Mouse (Mus musculus) heart, embryonic 16.5 days (tissue): ENCODE measurements around the gene Lmod2. TPM values are rescaled to one million over a fixed set of nuclear protein-coding genes. Genes with fewer than 3 reads are reported as not detected.

Experiments
- ATAC-seq: fragments of 200-750 bp; cut with Nextera tagmentation; replicated peaks from 2 replicates; pipeline ENCODE4 v1.8.0; 2017; ENCODE audit warnings: moderate number of reproducible peaks; ENCODE audit not compliant: insufficient read depth, low FRiP score; ENCODE audit errors: extremely low read depth
- H3K27ac ChIP-seq: fragments of 300-500 bp; sonication (generic); 2 replicates; pipeline ENCODE4 v1.5.1; 2014; ENCODE audit warnings: mild to moderate bottlenecking, low read length, control low read depth, moderate library complexity
- H3K27me3 ChIP-seq: fragments of 300-500 bp; sonication (generic); 2 replicates; pipeline ENCODE4 v1.6.1; 2014; ENCODE audit warnings: low read length, mixed read lengths; ENCODE audit not compliant: control insufficient read depth, insufficient read depth
- H3K36me3 ChIP-seq: fragments of 300-500 bp; sonication (generic); 2 replicates; pipeline ENCODE4 v1.6.1; 2014; ENCODE audit not compliant: control insufficient read depth, insufficient read depth
- H3K4me1 ChIP-seq: fragments of 300-500 bp; sonication (generic); 2 replicates; pipeline ENCODE4 v1.6.1; 2014; ENCODE audit warnings: low read length, mixed read lengths; ENCODE audit not compliant: control insufficient read depth, insufficient read depth
- H3K4me2 ChIP-seq: fragments of 300-500 bp; sonication (generic); 2 replicates; pipeline ENCODE4 v1.6.1; 2014; ENCODE audit warnings: low read depth, mild to moderate bottlenecking, control low read depth, low read length
- H3K4me3 ChIP-seq: fragments of 300-500 bp; sonication (generic); 2 replicates; pipeline ENCODE4 v1.5.1; 2014; ENCODE audit warnings: mild to moderate bottlenecking, control low read depth, low read length
- H3K9ac ChIP-seq: fragments of 300-500 bp; sonication (generic); 2 replicates; pipeline ENCODE4 v1.6.1; 2014; ENCODE audit warnings: low read length, control low read depth
- H3K9me3 ChIP-seq: fragments of 300-500 bp; sonication (generic); replicated peaks from 2 replicates; pipeline ENCODE4 v1.6.1; 2016; ENCODE audit warnings: low read length; ENCODE audit not compliant: control insufficient read depth
- WGBS: fragments of 180-500 bp; shearing (Covaris S2); extraction: QIAGEN DNeasy Blood & Tissue Kit; methylation state at CpG from one replicate; pipeline ENCODE4 v1.1.7; 2014; 5-methylcytosine and 5-hydroxymethylcytosine counted together
- polyA plus RNA-seq: library from polyadenylated mRNA; unstranded; fragments of >200 nt; fragmentation: Nextera tagmentation; extraction: Ambion mirVana; gene quantifications from 2 replicates; pipeline ENCODE4 v1.2.1, GENCODE M21; 2015

Lmod2 gene
- polyA plus RNA-seq, 1 experiment from 2014 or later = 52.6 TPM

GRCm38 (mm10) chr6:24616746-24617145 is 19.2 kb downstream of the Lmod2 start:
- Histone ChIP-seq H3K9ac (no peak overlapping the region), H3K27me3 (no peaks in the 10 kb centered on the region), H3K9me3 (no peaks in the 10 kb centered on the region), H3K27ac (no peak overlapping the region), H3K4me3 (no peak overlapping the region), H3K4me2 (no peak overlapping the region), H3K4me1 (peaks cover 11% of the 10 kb centered on the region), H3K36me3 (peaks cover 33% of the 10 kb centered on the region)
- no peak for ATAC-seq
- 85% methylated on average over 4 of the region's 4 CpGs for WGBS

GRCm38 (mm10) chr6:24619285-24620045 is 21.9 kb downstream of the Lmod2 start:
- H3K4me1 ChIP-seq = peaks cover 3% of the 10 kb centered on the region; the same call in 1 of the 2 replicates
- peaks cover 30% of the 10 kb centered on the region for H3K36me3 ChIP-seq
- no peak overlapping the region for H3K4me2 ChIP-seq
- no peaks in the 10 kb centered on the region for H3K27me3 ChIP-seq
- no peak overlapping the region for H3K9ac ChIP-seq
- H3K9me3 ChIP-seq = no peaks in the 10 kb centered on the region
- no peak overlapping the region for H3K27ac ChIP-seq
- 69% methylated on average over 6 of the region's 6 CpGs for WGBS
- 0 out of 2 replicates have a peak, but pooled peaks have one; percentile 14 for ATAC-seq
- H3K4me3 ChIP-seq = no peak overlapping the region

GRCm38 (mm10) chr6:24620936-24621335 is 23.4 kb downstream of the Lmod2 start:
- Histone ChIP-seq H3K4me2 (no peak overlapping the region), H3K9ac (no peak overlapping the region), H3K4me3 (no peak overlapping the region), H3K4me1 (no peaks in the 10 kb centered on the region; the same call in 1 of the 2 replicates), H3K9me3 (no peaks in the 10 kb centered on the region), H3K27ac (no peak overlapping the region), H3K36me3 (peaks cover 29% of the 10 kb centered on the region), H3K27me3 (no peaks in the 10 kb centered on the region)
- ATAC-seq = no peak
- WGBS = 71% methylated on average over 2 of the region's 2 CpGs

GRCm38 (mm10) chr6:24622098-24622497 is 24.5 kb downstream of the Lmod2 start:
- WGBS = 68% methylated on average over 2 of the region's 2 CpGs
- no peaks in the 10 kb centered on the region; the same call in 1 of the 2 replicates for H3K4me1 ChIP-seq
- H3K36me3 ChIP-seq = peaks cover 27% of the 10 kb centered on the region
- H3K27me3 ChIP-seq = no peaks in the 10 kb centered on the region
- no peak overlapping the region for H3K9ac ChIP-seq
- H3K9me3 ChIP-seq = no peaks in the 10 kb centered on the region
- ATAC-seq = no peak
- no peak overlapping the region for H3K27ac ChIP-seq
- no peak overlapping the region for H3K4me3 ChIP-seq
- no peak overlapping the region for H3K4me2 ChIP-seq

GRCm38 (mm10) chr6:24627586-24628030 is 30.0 kb downstream of the Lmod2 start:
- no peak; the same call in 1 of the 2 replicates for ATAC-seq
- Histone ChIP-seq H3K4me1 (peaks cover 6% of the 10 kb centered on the region), H3K9me3 (no peaks in the 10 kb centered on the region), H3K27me3 (no peaks in the 10 kb centered on the region), H3K9ac (no peak overlapping the region), H3K27ac (no peak overlapping the region), H3K4me3 (no peak overlapping the region), H3K4me2 (no peak overlapping the region), H3K36me3 (peaks cover 13% of the 10 kb centered on the region)
- 61% methylated on average over 5 of the region's 5 CpGs for WGBS

GRCm38 (mm10) chr6:24628499-24628898 is 30.9 kb downstream of the Lmod2 start:
- Histone ChIP-seq H3K27ac (no peak overlapping the region), H3K4me3 (no peak overlapping the region), H3K4me1 (peaks cover 8% of the 10 kb centered on the region), H3K27me3 (no peaks in the 10 kb centered on the region), H3K36me3 (peaks cover 15% of the 10 kb centered on the region), H3K9ac (no peak overlapping the region), H3K4me2 (no peak overlapping the region), H3K9me3 (no peaks in the 10 kb centered on the region)
- WGBS = 59% methylated on average over 1 of the region's 1 CpGs
- ATAC-seq = no peak

- Histone ChIP-seq H3K4me1 (peaks cover 8% of the 10 kb centered on the region), H3K27ac (0 out of 2 replicates have a peak overlapping the region, but pooled peaks have one; percentile 41), H3K27me3 (no peaks in the 10 kb centered on the region), H3K36me3 (peaks cover 8% of the 10 kb centered on the region; the same call in 1 of the 2 replicates), H3K9ac (no peak overlapping the region), H3K4me3 (no peak overlapping the region), H3K9me3 (no peaks in the 10 kb centered on the region), H3K4me2 (no peak overlapping the region)
- 0 out of 2 replicates have a peak, but pooled peaks have one; percentile 43 for ATAC-seq
- 31% methylated on average over 4 of the region's 4 CpGs for WGBS
Measured at GRCm38 (mm10) chr6:24632061-24632460, 34.5 kb downstream of the Lmod2 start.

GRCm38 (mm10) chr6:24634065-24634464 is 36.5 kb downstream of the Lmod2 start:
- no peak for ATAC-seq
- 80% methylated on average over 3 of the region's 3 CpGs for WGBS

GRCm38 (mm10) chr6:24635814-24636213 is 38.3 kb downstream of the Lmod2 start:
- H3K9ac ChIP-seq = no peak overlapping the region
- no peak for ATAC-seq
- H3K27ac ChIP-seq = no peak overlapping the region
- peaks cover 8% of the 10 kb centered on the region; the same call in 1 of the 2 replicates for H3K36me3 ChIP-seq
- H3K4me1 ChIP-seq = peaks cover 8% of the 10 kb centered on the region
- no peaks in the 10 kb centered on the region for H3K9me3 ChIP-seq
- WGBS = 80% methylated on average over 2 of the region's 2 CpGs
- H3K4me2 ChIP-seq = no peak overlapping the region
- no peaks in the 10 kb centered on the region for H3K27me3 ChIP-seq
- no peak overlapping the region for H3K4me3 ChIP-seq

More at GRCm38 (mm10) chr6:24634065-24634464, 36.5 kb downstream of the Lmod2 start:
- peaks cover 8% of the 10 kb centered on the region for H3K4me1 ChIP-seq
- no peak overlapping the region for H3K27ac ChIP-seq
- H3K4me2 ChIP-seq = no peak overlapping the region
- no peak overlapping the region for H3K4me3 ChIP-seq
- H3K9me3 ChIP-seq = no peaks in the 10 kb centered on the region
- H3K27me3 ChIP-seq = no peaks in the 10 kb centered on the region
- H3K9ac ChIP-seq = no peak overlapping the region
- H3K36me3 ChIP-seq = peaks cover 8% of the 10 kb centered on the region; the same call in 1 of the 2 replicates
